Mouse (Mus musculus): ENCODE measurements around the gene Nms. TPM values are rescaled to one million over a fixed set of nuclear protein-coding genes. Genes with fewer than 3 reads are reported as not detected.

The Nms gene
- polyA plus RNA-seq, 1 experiment from 2014 or later: 0.31 TPM

GRCm38 (mm10) chr1:38934668-38935067 lies 4.3 kb upstream of the Nms start:
- H3K36me3 ChIP-seq (ENCODE audit: control insufficient read depth, insufficient read depth, low read length): no peaks in the 10 kb centered on the region
- WGBS: 39% methylated on average over 5 of the region's 5 CpGs
- no peaks in the 10 kb centered on the region for H3K27me3 ChIP-seq (ENCODE audit: control insufficient read depth, insufficient read depth, low read length)
- H3K4me2 ChIP-seq: no peak overlapping the region
- H3K27ac ChIP-seq (ENCODE audit: low read depth, low read length): no peak overlapping the region
- ATAC-seq (ENCODE audit: low FRiP score) (no peak), DNase-seq (ENCODE audit: low spot score, missing footprints) (peak; percentile 86)
- no peaks in the 10 kb centered on the region for H3K9me3 ChIP-seq (ENCODE audit: control insufficient read depth, low read length)
- no peak overlapping the region for H3K4me3 ChIP-seq (ENCODE audit: low read depth, low read length)
- no peaks in the 10 kb centered on the region for H3K4me1 ChIP-seq (ENCODE audit: control insufficient read depth, insufficient read depth, low read length)
- no peak overlapping the region for H3K9ac ChIP-seq (ENCODE audit: low read length)

GRCm38 (mm10) chr1:38936780-38937179 lies 2.2 kb upstream of the Nms start:
- H3K4me2 ChIP-seq: no peak overlapping the region
- DNase-seq (ENCODE audit: low spot score, missing footprints) (peak; percentile 93), ATAC-seq (ENCODE audit: low FRiP score) (no peak)
- no peaks in the 10 kb centered on the region for H3K27me3 ChIP-seq (ENCODE audit: control insufficient read depth, insufficient read depth, low read length)
- no peaks in the 10 kb centered on the region for H3K9me3 ChIP-seq (ENCODE audit: control insufficient read depth, low read length)
- 30% methylated on average over 6 of the region's 6 CpGs for WGBS
- H3K4me3 ChIP-seq (ENCODE audit: low read depth, low read length): no peak overlapping the region
- no peak overlapping the region for H3K27ac ChIP-seq (ENCODE audit: low read depth, low read length)
- no peaks in the 10 kb centered on the region for H3K4me1 ChIP-seq (ENCODE audit: control insufficient read depth, insufficient read depth, low read length)
- no peaks in the 10 kb centered on the region for H3K36me3 ChIP-seq (ENCODE audit: control insufficient read depth, insufficient read depth, low read length)
- no peak overlapping the region for H3K9ac ChIP-seq (ENCODE audit: low read length)

- no peak overlapping the region for H3K4me3 ChIP-seq (ENCODE audit: low read depth, low read length)
- WGBS: 6% methylated on average over 5 of the region's 5 CpGs
- DNase-seq (ENCODE audit: low spot score, missing footprints) (peak; percentile 86), ATAC-seq (ENCODE audit: low FRiP score) (no peak)
- H3K4me2 ChIP-seq: no peak overlapping the region
- no peaks in the 10 kb centered on the region for H3K4me1 ChIP-seq (ENCODE audit: control insufficient read depth, insufficient read depth, low read length)
- no peaks in the 10 kb centered on the region for H3K9me3 ChIP-seq (ENCODE audit: control insufficient read depth, low read length)
- H3K27ac ChIP-seq (ENCODE audit: low read depth, low read length): no peak overlapping the region
- H3K27me3 ChIP-seq (ENCODE audit: control insufficient read depth, insufficient read depth, low read length): no peaks in the 10 kb centered on the region
- H3K9ac ChIP-seq (ENCODE audit: low read length): no peak overlapping the region
- H3K36me3 ChIP-seq (ENCODE audit: control insufficient read depth, insufficient read depth, low read length): no peaks in the 10 kb centered on the region
These were observed 659 bp downstream of the Nms start for GRCm38 (mm10) chr1:38939608-38940007.

- ATAC-seq (ENCODE audit: low FRiP score) (no peak), DNase-seq (ENCODE audit: low spot score, missing footprints) (no peak)
- WGBS: 90% methylated on average over 3 of the region's 3 CpGs
- Histone ChIP-seq H3K4me1 (ENCODE audit: control insufficient read depth, insufficient read depth, low read length) (no peaks in the 10 kb centered on the region), H3K36me3 (ENCODE audit: control insufficient read depth, insufficient read depth, low read length) (no peaks in the 10 kb centered on the region), H3K27me3 (ENCODE audit: control insufficient read depth, insufficient read depth, low read length) (no peaks in the 10 kb centered on the region), H3K27ac (ENCODE audit: low read depth, low read length) (no peak overlapping the region), H3K9ac (ENCODE audit: low read length) (no peak overlapping the region), H3K9me3 (ENCODE audit: control insufficient read depth, low read length) (no peaks in the 10 kb centered on the region), H3K4me2 (no peak overlapping the region), H3K4me3 (ENCODE audit: low read depth, low read length) (no peak overlapping the region)
These were observed 17.5 kb downstream of the Nms start for GRCm38 (mm10) chr1:38956457-38956856.

- H3K27ac ChIP-seq (ENCODE audit: low read depth, low read length): no peak overlapping the region
- no peaks in the 10 kb centered on the region for H3K36me3 ChIP-seq (ENCODE audit: control insufficient read depth, insufficient read depth, low read length)
- no peak overlapping the region for H3K9ac ChIP-seq (ENCODE audit: low read length)
- H3K27me3 ChIP-seq (ENCODE audit: control insufficient read depth, insufficient read depth, low read length): no peaks in the 10 kb centered on the region
- no peaks in the 10 kb centered on the region for H3K4me1 ChIP-seq (ENCODE audit: control insufficient read depth, insufficient read depth, low read length)
- WGBS: 90% methylated on average over 1 of the region's 1 CpGs
- H3K4me3 ChIP-seq (ENCODE audit: low read depth, low read length): no peak overlapping the region
- ATAC-seq (ENCODE audit: low FRiP score) (no peak), DNase-seq (ENCODE audit: low spot score, missing footprints) (no peak)
- H3K4me2 ChIP-seq: no peak overlapping the region
- no peaks in the 10 kb centered on the region for H3K9me3 ChIP-seq (ENCODE audit: control insufficient read depth, low read length)
These were observed 30.2 kb downstream of the Nms start for GRCm38 (mm10) chr1:38969116-38969515.

- no peaks in the 10 kb centered on the region for H3K4me1 ChIP-seq (ENCODE audit: control insufficient read depth, insufficient read depth, low read length)
- ATAC-seq (ENCODE audit: low FRiP score): no peak
- H3K4me2 ChIP-seq: no peak overlapping the region
- H3K27me3 ChIP-seq (ENCODE audit: control insufficient read depth, insufficient read depth, low read length): no peaks in the 10 kb centered on the region
- no peak overlapping the region for H3K27ac ChIP-seq (ENCODE audit: low read depth, low read length)
- DNase-seq (ENCODE audit: low spot score, missing footprints): no peak
- 85% methylated on average over 3 of the region's 3 CpGs for WGBS
- H3K9ac ChIP-seq (ENCODE audit: low read length): no peak overlapping the region
- H3K9me3 ChIP-seq (ENCODE audit: control insufficient read depth, low read length): no peaks in the 10 kb centered on the region
- no peak overlapping the region for H3K4me3 ChIP-seq (ENCODE audit: low read depth, low read length)
- H3K36me3 ChIP-seq (ENCODE audit: control insufficient read depth, insufficient read depth, low read length): no peaks in the 10 kb centered on the region
These were observed 32.8 kb downstream of the Nms start for GRCm38 (mm10) chr1:38971712-38972111.

- H3K4me2 ChIP-seq: no peak overlapping the region
- H3K9me3 ChIP-seq (ENCODE audit: control insufficient read depth, low read length): no peaks in the 10 kb centered on the region
- no peak overlapping the region for H3K4me3 ChIP-seq (ENCODE audit: low read depth, low read length)
- 87% methylated on average over 9 of the region's 9 CpGs for WGBS
- DNase-seq (ENCODE audit: low spot score, missing footprints): no peak
- no peak overlapping the region for H3K9ac ChIP-seq (ENCODE audit: low read length)
- no peaks in the 10 kb centered on the region for H3K27me3 ChIP-seq (ENCODE audit: control insufficient read depth, insufficient read depth, low read length)
- ATAC-seq (ENCODE audit: low FRiP score): no peak
- no peaks in the 10 kb centered on the region for H3K36me3 ChIP-seq (ENCODE audit: control insufficient read depth, insufficient read depth, low read length)
- H3K4me1 ChIP-seq (ENCODE audit: control insufficient read depth, insufficient read depth, low read length): no peaks in the 10 kb centered on the region
- H3K27ac ChIP-seq (ENCODE audit: low read depth, low read length): no peak overlapping the region
These were observed 34.1 kb downstream of the Nms start for GRCm38 (mm10) chr1:38972986-38973592.

- Histone ChIP-seq H3K27ac (ENCODE audit: low read depth, low read length) (no peak overlapping the region), H3K9me3 (ENCODE audit: control insufficient read depth, low read length) (no peaks in the 10 kb centered on the region), H3K4me1 (ENCODE audit: control insufficient read depth, insufficient read depth, low read length) (no peaks in the 10 kb centered on the region), H3K4me3 (ENCODE audit: low read depth, low read length) (no peak overlapping the region), H3K9ac (ENCODE audit: low read length) (no peak overlapping the region), H3K36me3 (ENCODE audit: control insufficient read depth, insufficient read depth, low read length) (no peaks in the 10 kb centered on the region), H3K4me2 (no peak overlapping the region), H3K27me3 (ENCODE audit: control insufficient read depth, insufficient read depth, low read length) (no peaks in the 10 kb centered on the region)
- no peak for ATAC-seq (ENCODE audit: low FRiP score)
- 86% methylated on average over 7 of the region's 7 CpGs for WGBS
- DNase-seq (ENCODE audit: low spot score, missing footprints): no peak
These were observed 41.0 kb downstream of the Nms start for GRCm38 (mm10) chr1:38979953-38980352.

- DNase-seq (ENCODE audit: low spot score, missing footprints) (no peak), ATAC-seq (ENCODE audit: low FRiP score) (no peak)
- Histone ChIP-seq H3K9me3 (ENCODE audit: control insufficient read depth, low read length) (no peaks in the 10 kb centered on the region), H3K36me3 (ENCODE audit: control insufficient read depth, insufficient read depth, low read length) (no peaks in the 10 kb centered on the region), H3K27me3 (ENCODE audit: control insufficient read depth, insufficient read depth, low read length) (no peaks in the 10 kb centered on the region), H3K9ac (ENCODE audit: low read length) (no peak overlapping the region), H3K4me3 (ENCODE audit: low read depth, low read length) (no peak overlapping the region), H3K27ac (ENCODE audit: low read depth, low read length) (no peak overlapping the region), H3K4me1 (ENCODE audit: control insufficient read depth, insufficient read depth, low read length) (peaks cover 8% of the 10 kb centered on the region), H3K4me2 (no peak overlapping the region)
- WGBS: 82% methylated on average over 2 of the region's 2 CpGs
These were observed 44.9 kb downstream of the Nms start for GRCm38 (mm10) chr1:38983870-38984269.

All from midbrain, embryonic 11.5 days (tissue).